Mouse (Mus musculus) kidney, postnatal 36 days (tissue): Measurements from ENCODE around the gene Phf5a.

Experiments used
- DNase-seq, 2 experiments: peaks; one replicate each; pipeline ENCODE4 v3.0.0; 2021 to 2022; ENCODE audit warnings: mixed read lengths in 2 of 2

Gene Phf5a

GRCm38 (mm10) chr15:81882348-81882747 lies 10.6 kb upstream of the Phf5a start:
- DNase-seq = peak; percentile 40 to 65

- DNase-seq = peak in 1 of 2 experiments; percentile 19
These were observed 8.1 kb upstream of the Phf5a start for GRCm38 (mm10) chr15:81879531-81880401.

GRCm38 (mm10) chr15:81872262-81873136 lies 788 bp upstream of the Phf5a start, which contains the start of gene Aco2:
Gene Aco2 (plus strand): TSS chr15:81872309.
- DNase-seq = peak; percentile 100

- no peak for DNase-seq
These were observed 1.7 kb downstream of the Phf5a start for GRCm38 (mm10) chr15:81869985-81870384.

- DNase-seq = no peak
These were observed 7.5 kb downstream of the Phf5a start for GRCm38 (mm10) chr15:81864238-81864637.

- DNase-seq = peak in 1 of 2 experiments; percentile 28
These were observed 11.1 kb downstream of the Phf5a start for GRCm38 (mm10) chr15:81860471-81861135.

- peak; percentile 84 to 96 for DNase-seq
These were observed 12.1 kb downstream of the Phf5a start for GRCm38 (mm10) chr15:81859330-81860255.

GRCm38 (mm10) chr15:81858517-81859329 lies 13.0 kb downstream of the Phf5a start, which contains the start of gene Tob2:
Gene Tob2 (minus strand): TSS chr15:81858796.
- DNase-seq = peak; percentile 64 to 81

GRCm38 (mm10) chr15:81858138-81858516 lies 13.6 kb downstream of the Phf5a start:
- DNase-seq = peak; percentile 95

GRCm38 (mm10) chr15:81857724-81858116 lies 14.0 kb downstream of the Phf5a start:
- DNase-seq = no peak

GRCm38 (mm10) chr15:81856938-81857723 lies 14.6 kb downstream of the Phf5a start:
- DNase-seq = peak in 1 of 2 experiments; percentile 37

- DNase-seq = peak; percentile 91 to 94
These were observed 15.5 kb downstream of the Phf5a start for GRCm38 (mm10) chr15:81856030-81856790.

GRCm38 (mm10) chr15:81853081-81853480 lies 18.6 kb downstream of the Phf5a start:
- peak; percentile 46 to 67 for DNase-seq

- DNase-seq = no peak
These were observed 19.2 kb downstream of the Phf5a start for GRCm38 (mm10) chr15:81852411-81853000.

- no peak for DNase-seq
These were observed 20.3 kb downstream of the Phf5a start for GRCm38 (mm10) chr15:81851375-81851774.

GRCm38 (mm10) chr15:81850718-81851117 lies 21.0 kb downstream of the Phf5a start:
- DNase-seq = no peak

GRCm38 (mm10) chr15:81849104-81849503 lies 22.6 kb downstream of the Phf5a start:
- DNase-seq = peak in 1 of 2 experiments; percentile 32

GRCm38 (mm10) chr15:81848301-81848700 lies 23.4 kb downstream of the Phf5a start:
- DNase-seq = peak; percentile 77 to 82

GRCm38 (mm10) chr15:81847861-81848260 lies 23.9 kb downstream of the Phf5a start:
- DNase-seq = no peak
